Mouse (Mus musculus) liver, adult 2 months (tissue): Measurements from ENCODE around the gene Itgb5.

Experiments
- CTCF ChIP-seq: fragments of 200-500 bp; IDR thresholded peaks from 2 replicates; pipeline ENCODE4 v1.5.1; 2011; ENCODE audit warnings: low read depth, low read length, control low read depth
- POLR2A ChIP-seq: fragments of 200-500 bp; IDR thresholded peaks from 2 replicates; pipeline ENCODE4 v1.6.1; 2011; ENCODE audit warnings: low read length, control low read depth; ENCODE audit not compliant: insufficient read depth; ENCODE audit errors: extremely low read depth

GRCm38 (mm10) chr16:33832728-33833428, 3.4 kb downstream of the Itgb5 start:
- TF ChIP-seq POLR2A (no peak), CTCF (no peak)
